Mouse (Mus musculus): ENCODE data around the gene Prr14. TPM values are rescaled to one million over a fixed set of nuclear protein-coding genes. Genes with fewer than 3 reads are reported as not detected.
A peak's percentile ranks its signal among the peaks of the same experiment; 100 is the strongest.
"Not testable (repeated sequence)": the region's sequence is repeated elsewhere in the genome, so short reads cannot be mapped to it uniquely, and the experiment has no call there.

Prr14 gene
- total RNA-seq (2021), result 42.0 and 51.8 TPM in 2 replicates
- long read RNA-seq, experiment 1, transcript Prr14-201 (11 exons, 2,402 nt), result major isoform, 5 of 20 reads
- long read RNA-seq, experiment 1, partial matches to known transcripts, result 7 of 20 reads
- long read RNA-seq, experiment 1, other reads (novel, unspliced or antisense), result 7 of 20 reads
- long read RNA-seq, experiment 2, partial matches to known transcripts, result 8 of 17 reads
- long read RNA-seq, experiment 2, other reads (novel, unspliced or antisense), result 6 of 17 reads

GRCm38 (mm10) chr7:127459311-127459710 lies at the start of gene Prr14:
Gene Prr14 (plus strand): TSS chr7:127459611.
- DNase-seq, result not testable (repeated sequence)

DNA sequence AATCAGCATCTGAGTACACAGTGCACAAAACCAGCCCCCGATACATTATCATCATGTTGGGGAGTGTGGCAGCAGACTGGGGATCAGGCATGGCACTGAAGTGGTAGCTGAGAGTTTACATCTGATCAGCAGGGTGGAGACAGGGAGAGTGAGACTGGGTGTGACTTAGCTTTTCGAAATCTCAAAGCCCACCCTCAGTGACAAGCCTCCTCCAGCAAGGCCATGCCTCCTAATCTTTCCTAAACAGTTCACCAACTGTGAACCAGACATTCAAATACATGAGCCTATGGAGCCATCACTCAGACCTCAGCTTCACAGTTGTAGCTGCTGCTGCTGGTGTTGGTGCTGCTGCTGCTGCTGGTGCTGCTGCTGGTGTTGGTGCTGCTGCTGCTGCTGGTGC lies 48.0 kb upstream of the Prr14 start:
- no peak for DNase-seq

- DNase-seq, result peak; percentile 98
Observed at GRCm38 (mm10) chr7:127421388-127422191, 37.8 kb upstream of the Prr14 start, which contains the start of gene Zfp688. Gene Zfp688 (minus strand): TSS chr7:127422068.

GRCm38 (mm10) chr7:127422247-127422646 lies 37.2 kb upstream of the Prr14 start:
- peak; percentile 69 for DNase-seq

GRCm38 (mm10) chr7:127425291-127425690 lies 34.1 kb upstream of the Prr14 start:
- DNase-seq, result no peak

- no peak for DNase-seq
Observed at GRCm38 (mm10) chr7:127425911-127426310, 33.5 kb upstream of the Prr14 start.

- no peak for DNase-seq
Observed at GRCm38 (mm10) chr7:127426354-127426753, 33.1 kb upstream of the Prr14 start.

GRCm38 (mm10) chr7:127435206-127435605 lies 24.2 kb upstream of the Prr14 start:
- DNase-seq, result no peak

DNA sequence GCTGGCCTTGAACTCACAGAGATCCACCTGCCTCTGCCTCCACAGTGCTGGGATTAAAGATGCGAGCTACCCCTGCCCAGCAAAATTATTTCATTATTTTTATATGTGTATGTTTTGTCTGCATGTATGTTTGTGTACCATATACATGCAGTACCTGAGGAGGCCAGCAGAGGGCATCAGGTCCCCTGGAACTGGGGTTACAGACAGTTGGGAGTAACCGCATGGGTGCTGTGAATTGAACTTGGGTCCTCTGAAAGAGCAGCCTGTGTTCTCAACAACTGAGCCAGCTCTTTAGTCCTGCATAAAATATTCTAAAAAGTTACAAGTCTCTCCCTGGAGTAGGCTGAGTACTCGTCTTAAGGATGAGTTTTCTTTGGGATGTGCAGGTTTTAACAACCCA lies 21.7 kb upstream of the Prr14 start:
- peak; percentile 29 for DNase-seq

- no peak for DNase-seq
Observed at GRCm38 (mm10) chr7:127443976-127444375, 15.4 kb upstream of the Prr14 start.

DNA sequence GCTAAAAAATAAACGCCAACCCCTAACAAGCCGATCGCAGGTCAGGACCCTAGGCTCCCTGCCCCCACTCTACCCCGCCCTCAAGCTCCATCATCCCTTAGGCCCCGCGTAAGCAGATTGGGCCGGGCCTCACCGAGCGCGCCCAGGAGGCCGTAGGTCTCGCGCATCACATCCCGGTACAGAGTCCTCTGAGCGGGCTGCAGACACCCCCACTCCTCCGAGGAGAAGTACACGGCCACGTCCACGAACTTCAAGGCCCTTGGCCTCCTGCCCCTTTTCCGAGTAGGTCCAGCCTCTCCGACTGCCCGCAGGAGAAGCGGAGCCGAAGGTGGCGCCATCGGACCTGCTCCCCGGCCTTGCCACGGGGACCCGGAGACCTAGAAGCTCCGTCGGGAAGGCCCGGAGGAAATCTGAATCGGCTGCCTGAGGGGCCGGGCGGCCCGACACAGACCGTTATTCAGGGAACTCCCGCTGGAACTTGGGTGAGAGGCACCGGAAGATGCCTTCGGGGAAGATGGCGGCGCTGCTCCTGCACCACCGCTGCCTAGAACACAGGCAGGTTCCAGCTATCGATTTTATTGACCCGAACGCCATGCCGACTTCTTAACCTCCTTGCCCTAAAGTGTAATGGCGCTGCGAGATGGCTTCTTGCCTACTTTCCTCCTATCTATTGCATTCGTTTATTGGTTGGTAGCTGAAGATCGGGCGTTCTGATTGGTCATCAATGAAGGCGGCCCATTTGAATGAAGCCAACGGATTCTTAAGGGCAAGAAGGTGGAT lies 10.7 kb upstream of the Prr14 start, which contains the start of gene Zfp689:
TSS of gene Zfp689 (minus strand) at position 638 of the 780 bp plus-strand sequence.
- peak; percentile 94 for DNase-seq

DNA sequence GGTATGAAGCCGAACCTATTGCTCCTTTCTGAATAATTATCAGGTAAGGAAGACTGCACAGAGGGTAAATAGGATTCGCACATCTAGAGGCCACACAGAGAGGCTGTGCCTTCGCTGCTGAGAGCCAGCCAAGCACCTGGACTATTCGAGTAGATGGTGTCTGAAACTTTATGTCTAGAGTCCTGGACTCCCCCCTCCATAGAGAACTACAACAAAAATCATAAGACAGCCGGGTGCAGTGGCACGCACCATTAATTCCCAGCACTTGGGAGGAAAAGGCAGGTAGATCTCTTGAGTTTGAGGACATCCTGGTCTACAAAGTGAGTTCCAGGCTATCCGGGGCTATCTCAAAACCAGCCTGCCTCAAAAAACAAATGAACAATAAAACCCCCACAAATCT lies 9.4 kb upstream of the Prr14 start:
- no peak for DNase-seq

- no peak for DNase-seq
Observed at GRCm38 (mm10) chr7:127453056-127453455, 6.4 kb upstream of the Prr14 start.

- DNase-seq, result no peak
Observed at GRCm38 (mm10) chr7:127454905-127455304, 4.5 kb upstream of the Prr14 start.

- not testable (repeated sequence) for DNase-seq
Observed at GRCm38 (mm10) chr7:127458371-127459122, 864 bp upstream of the Prr14 start.

DNA sequence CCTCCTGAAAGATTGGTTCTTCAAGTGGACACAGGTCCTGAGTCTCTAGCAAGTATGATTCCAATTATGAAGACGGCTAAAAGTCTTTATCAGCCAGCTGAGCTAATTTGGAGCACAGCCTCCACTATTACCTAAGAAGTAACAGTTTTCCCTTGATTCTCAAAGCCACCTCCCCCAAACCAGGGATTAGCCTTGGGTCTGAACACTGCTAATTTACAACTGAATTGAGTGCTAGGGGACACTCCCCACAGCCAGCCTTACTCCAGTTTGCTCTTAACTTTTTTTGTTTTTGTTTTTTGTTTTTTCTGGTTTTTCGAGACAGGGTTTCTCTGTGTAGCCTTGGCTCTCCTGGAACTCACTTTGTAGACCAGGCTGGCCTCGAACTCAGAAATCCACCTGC lies 5.8 kb downstream of the Prr14 start:
- no peak for DNase-seq

GRCm38 (mm10) chr7:127465670-127466069 lies 6.3 kb downstream of the Prr14 start:
- DNase-seq, result not testable (repeated sequence)

- DNase-seq, result no peak
Observed at GRCm38 (mm10) chr7:127466606-127467005, 7.2 kb downstream of the Prr14 start.

DNA sequence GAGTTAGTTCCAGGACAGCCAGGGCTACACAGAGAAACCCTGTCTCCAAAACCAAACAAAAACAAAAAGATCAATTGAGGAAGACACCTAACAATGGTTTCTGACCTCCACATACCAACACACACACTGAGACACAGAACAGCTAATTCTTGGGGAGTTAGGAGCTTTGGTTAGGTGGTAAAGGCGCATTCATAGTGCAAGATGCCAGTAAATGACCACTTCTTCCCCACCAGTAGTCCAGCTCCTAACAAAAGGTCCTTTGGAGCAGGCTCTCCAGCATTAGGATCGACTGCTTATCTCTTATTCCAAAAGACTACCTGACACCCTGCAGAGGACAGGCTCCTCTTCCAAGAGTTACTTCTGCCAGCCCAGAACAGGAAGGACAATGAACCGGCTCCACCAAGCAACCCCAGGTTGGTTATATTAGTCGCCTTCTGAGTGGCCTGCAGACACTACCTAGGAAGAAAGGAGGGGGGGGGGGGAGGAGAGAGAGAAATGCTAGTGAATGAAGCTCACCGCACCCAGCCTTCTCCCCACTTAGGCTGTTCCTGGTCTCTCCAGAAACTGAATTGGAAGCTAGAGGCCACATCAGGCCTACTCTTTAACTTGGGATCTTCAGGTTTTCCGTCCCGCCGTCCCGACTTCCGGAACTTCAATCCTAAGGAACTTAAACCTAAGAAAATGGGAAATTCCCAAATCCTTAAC lies 10.8 kb downstream of the Prr14 start:
- DNase-seq, result peak; percentile 37

GRCm38 (mm10) chr7:127470743-127471645 lies 11.6 kb downstream of the Prr14 start:
- peak; percentile 94 for DNase-seq
